Mouse (Mus musculus) right cerebral cortex, postnatal 10 days (tissue): ENCODE measurements around the gene Fam189a1.

Experiments
- DNase-seq, 2 experiments: peaks; one replicate each; pipeline ENCODE4 v3.0.0; 2021; ENCODE audit warnings: low spot score in 2 of 2

The Fam189a1 gene

DNA sequence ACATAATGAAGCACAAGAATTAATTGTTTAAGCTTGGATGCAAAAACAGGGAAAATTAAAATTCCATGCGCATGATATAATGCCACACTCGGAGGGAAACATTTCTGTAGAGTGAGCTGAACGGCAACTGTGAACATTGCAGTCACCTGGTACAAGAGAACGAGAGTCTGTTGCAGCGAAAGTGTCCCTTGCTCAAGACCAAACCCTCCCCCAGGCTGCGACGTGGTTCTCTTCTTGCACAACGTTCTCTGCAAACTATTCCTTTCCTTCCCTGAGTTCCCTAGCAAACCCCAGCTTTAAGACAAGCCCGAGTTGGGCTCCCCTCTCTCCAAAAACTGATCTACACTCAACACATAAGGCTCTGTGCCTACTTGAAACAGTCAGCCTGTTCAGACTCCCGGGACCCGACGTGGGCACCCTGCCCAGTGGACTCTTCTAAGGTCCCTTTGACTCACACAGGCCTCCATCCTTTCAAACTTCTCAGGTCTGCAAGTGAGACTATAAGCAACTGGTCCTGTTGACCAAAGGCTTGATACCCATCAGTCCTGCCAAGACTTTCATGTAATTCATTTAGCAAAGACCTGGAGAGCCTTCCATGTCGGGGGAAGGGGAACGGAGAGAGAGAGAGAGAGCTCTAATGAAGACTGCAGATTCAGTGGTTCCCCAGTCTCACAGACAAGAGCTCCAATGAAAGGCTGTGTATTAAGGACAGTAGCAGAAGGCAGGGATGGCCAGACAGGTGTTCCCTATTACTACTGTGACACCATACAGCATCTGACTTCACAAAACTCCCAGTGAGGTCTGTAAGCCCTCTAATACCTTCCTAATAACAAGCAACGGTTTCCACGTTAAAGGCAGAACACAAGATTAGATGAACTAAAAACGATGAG lies 51.9 kb downstream of the Fam189a1 start:
- peak in 1 of 2 experiments; percentile 44 for DNase-seq

DNA sequence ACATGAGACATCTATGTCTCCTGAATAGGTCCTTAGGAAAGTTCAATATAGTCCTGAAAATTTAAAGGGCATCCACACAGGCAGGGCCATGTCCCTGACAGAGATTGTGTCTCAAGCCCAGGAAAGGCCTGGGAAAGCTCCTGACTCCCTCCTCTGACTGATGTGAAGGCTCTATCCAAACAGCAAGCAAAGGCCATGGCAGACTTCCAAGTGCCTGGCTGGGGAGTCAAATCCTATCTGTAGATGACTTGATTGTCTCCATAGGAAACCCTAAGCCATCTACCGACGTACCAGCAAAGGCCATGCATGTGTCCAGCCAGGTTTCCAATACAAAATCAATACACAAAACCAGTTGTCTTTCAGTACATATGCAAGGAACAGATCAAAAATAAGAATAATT lies 54.7 kb downstream of the Fam189a1 start:
- no peak for DNase-seq

DNA sequence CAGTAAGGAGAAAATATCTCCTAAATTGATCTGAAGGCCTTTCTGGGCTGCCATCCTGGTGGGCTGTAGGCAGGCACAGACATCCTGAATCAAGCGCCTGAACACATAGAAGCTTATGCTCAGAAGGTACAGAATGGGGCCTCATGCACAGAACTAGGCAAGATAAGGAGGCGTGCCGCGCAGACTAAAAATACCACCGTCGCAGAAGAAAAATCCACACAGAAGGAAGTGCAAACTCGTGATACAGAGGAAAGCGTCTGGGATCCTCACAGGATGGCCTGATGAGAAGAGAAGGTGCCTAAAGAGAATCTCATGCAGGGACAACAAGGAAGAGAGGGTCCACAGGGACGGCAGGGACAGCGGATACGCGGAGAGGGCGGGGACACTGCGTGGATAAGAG lies 58.7 kb downstream of the Fam189a1 start:
- DNase-seq, result peak; percentile 65 to 74

DNA sequence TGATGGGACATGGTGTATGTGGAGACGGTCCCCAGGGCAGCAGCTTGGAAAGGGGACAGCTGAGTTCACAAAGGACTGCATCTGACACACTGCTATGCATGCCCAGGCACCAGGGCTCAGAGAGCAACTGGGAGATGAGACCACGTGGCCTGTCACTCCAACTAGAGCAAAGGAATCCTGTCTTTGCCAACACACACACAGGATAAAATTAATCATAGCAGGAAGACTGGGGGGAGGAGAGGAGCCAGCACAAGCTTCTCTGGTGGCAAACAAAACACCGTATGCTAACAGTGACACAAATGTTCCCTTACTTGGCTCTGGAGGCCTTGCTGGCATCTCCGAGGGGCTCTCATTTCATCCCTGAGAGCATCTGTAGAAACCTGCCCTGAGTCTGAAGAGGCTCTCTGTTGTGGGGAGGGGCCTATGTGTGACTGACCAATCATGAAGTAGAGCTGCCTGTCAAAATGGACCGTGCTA lies 60.7 kb downstream of the Fam189a1 start:
- DNase-seq, result peak in 1 of 2 experiments; percentile 58

DNA sequence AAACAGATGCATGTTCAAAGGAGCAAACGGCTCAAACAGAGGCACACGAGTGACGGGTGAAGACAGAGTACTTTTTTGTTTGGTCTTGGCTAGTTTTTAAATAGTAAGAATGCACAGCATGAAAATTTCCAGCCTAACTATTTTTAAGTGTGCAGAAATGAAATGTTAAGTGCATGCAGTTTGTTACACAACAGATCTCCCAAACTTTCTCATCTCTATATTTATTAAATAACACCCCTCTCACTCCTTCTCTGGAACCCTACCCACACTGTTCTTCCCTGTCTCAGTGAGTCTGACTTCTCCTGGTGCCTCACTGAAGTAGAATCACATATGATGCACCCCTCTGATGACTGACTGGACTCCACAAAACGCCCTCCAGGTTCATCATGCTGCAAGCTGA lies 63.1 kb downstream of the Fam189a1 start:
- no peak for DNase-seq

DNA sequence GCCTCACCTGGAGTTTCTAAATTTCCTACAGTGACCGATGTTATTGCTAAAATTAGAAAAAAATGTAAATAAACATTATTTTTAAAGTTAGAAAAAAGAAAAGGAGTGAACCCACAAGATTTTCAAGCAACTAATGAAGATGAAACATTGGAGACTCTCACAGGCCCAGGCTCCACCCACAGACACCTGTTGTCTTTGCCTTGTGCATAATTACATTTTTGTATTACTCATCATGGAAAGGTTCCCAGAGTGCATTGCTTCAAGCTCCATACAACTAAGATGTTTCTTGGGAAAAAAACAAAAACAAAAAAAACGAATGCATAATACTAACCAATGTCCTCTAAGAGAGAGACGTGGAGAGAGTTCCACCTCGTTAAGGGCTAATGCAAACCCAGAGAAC lies 64.9 kb downstream of the Fam189a1 start:
- DNase-seq, result no peak

DNA sequence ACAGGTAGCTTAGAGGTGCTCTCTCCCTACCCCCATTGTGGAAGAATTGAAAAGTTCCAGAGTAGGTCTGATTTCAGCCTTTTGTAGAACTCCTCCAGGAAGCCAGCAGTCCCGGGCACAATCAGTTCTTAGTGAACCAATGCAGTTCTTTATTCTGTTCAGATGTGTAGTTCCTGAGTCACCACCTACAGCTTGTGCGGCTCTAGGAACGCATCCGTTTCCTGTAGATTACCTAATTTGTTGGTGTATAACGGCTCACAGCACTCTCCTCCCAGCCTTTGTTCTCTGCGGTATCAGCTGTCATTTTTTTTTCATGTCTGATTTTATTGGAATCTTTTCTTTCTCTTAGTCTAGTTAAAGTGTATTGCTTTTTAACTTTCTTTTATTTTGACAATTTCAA lies 70.4 kb downstream of the Fam189a1 start:
- no peak for DNase-seq

DNA sequence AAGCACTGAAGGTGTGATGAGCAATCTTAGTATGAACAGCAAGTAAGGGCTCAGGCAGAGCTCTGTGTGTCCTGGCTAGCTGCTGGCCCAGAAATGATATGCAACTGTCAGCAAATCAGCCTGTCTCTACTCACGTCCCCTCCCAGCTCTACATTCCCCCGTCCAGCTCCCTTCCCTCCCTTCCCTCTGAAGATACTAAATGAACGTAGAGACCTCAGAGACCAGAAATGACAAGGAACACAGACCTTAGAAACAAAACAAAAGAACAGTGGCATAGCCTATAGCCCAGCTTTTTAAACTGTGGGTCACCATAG lies 73.6 kb downstream of the Fam189a1 start:
- no peak for DNase-seq

DNA sequence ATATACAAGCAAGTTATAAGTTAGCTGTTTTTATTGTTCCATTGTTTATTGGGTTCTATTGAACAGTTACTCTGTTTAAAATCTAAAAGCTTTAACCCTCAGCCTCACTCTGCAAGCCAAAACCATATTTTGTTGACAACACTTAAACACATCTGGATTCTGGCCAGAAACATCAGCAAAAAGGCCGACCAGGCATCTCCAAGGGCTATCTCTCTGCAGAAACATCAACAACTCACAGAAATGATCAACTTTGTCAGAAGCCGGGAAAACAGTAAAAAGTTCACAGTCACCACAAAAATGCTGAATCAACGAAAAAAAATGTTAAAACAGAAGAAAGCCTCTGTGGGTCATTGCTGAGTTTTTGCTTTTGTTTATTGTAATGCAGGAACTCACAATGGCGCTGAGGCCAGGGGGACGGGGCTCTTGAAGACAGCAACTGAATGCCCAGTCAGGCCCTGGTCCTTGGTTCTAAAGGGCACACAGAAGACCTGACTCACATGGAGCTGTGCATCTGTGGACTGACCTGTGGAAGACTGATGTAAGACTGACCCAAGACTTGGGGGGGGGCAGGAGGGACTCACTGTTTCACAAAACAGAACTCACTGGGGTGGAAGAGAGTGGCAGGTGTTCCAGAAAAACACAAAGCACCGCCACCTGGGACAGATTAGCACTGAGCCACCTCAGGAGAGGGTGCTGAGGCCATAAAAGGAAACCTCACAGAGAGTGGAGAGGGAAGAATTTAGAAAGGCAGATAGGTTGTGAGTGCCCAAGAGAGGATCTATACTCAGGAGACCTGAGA lies 74.2 kb downstream of the Fam189a1 start:
- DNase-seq, result no peak

DNA sequence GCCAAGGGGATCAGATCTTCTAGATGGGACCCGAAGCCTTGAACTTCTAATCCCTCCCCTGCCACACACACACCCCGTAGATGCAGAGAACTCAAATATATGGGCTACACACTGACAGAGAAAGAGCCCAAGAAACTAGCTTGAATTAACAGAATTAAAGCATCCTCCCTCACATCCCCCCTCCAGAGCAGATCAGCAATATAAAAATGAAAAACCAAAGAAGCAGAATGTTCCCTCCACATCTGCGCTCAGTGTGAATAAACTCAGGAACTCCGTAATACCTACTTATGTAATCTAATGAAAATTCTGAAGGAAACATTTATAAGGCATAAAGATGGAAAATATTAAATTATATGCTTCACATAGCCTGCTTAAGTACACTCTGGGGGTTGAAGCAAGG lies 80.2 kb downstream of the Fam189a1 start:
- DNase-seq, result no peak

DNA sequence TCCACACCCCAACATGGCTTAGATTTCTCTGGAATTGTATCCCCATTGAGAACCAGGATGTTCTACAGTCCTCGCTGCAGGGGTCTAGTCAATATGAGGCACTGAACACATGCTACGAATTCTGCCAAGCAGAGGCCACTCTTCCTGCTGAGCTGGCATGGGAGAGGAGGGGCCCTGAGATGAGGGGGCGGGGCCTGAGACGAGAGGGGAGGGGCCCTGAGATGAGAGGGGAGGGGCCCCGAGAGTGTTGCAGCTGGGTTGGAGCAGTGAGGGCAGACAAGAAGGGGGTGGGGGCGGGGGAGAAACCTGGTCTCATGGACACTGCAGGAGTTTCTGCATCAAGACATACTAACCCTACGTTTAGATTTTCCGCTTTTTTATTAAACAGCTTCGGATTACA lies 82.2 kb downstream of the Fam189a1 start:
- no peak for DNase-seq

DNA sequence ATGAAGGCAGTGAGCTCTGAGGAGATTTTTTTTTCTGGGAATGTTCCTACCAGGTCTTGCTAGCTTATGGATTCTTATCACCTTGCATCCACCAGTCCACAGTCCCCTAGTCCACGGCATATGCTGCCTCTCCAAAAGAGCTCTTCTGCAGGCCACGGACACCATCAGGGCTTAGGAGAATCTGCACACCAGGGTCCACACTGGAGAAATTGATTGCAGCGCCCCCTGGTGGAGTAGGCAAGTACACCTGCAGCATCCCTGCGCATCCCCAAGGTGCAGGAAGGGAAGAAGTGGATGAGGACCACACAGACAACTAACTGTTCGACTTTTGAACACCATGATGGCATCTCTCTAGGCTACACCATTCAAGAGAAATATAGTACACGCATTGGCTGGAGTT lies 82.8 kb downstream of the Fam189a1 start:
- peak; percentile 65 to 81 for DNase-seq

DNA sequence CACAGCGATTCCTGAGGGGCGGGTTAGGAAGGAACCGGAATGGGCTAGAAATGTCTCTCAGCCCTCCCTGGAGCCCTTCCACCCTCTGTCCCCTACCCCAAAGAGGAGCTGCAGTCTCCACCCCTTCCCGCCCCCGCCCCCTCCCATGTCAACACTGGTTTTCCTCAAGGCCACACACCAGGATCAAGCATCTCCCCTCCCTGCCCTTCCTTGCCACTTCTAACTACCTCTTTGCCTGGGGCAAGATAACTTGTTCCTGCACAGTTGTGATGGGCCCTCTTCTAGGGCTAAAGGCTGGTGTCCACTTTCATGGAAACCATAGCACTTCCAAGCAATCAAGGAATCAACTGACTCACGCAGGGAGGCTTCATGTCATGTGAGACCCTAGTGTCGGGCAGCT lies 90.2 kb downstream of the Fam189a1 start:
- no peak for DNase-seq

DNA sequence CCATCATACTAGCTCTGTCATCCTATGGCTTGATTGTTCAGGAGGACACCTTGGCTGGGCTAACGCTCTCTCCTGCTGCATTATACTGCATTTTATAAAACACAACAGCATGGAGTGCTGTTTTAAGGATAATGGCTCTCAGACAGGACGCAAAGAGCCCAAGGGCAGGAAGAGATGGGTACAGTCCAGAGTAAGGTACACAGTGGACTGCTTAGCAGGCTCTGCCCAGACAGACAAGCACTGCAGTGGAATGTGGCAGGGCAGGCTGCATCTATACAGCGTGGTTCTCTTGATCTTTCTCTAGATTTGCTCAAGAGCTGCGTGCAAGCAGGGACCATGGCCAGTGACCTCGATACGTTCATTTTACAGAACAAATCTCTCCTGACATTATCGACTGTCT lies 90.9 kb downstream of the Fam189a1 start:
- no peak for DNase-seq

DNA sequence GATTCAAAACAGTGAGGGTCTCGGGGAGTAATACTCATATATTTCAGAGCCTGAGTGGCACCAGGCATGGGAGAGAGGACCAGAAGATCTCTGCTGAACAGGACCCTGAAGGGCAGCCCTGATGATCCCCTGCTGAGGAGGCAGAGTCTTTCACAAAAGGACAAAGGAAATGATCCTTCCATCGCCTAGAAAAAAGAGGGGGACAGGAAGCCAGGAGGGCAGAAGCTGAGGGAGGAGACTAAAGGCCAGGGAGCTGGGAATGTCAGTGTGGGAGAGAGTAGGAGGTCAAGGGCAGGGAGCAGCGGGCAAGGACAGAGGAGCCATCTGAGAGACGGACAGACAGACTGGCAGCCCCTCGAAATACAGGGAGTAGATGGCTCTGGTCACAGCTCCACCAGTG lies 91.7 kb downstream of the Fam189a1 start:
- DNase-seq, result no peak

DNA sequence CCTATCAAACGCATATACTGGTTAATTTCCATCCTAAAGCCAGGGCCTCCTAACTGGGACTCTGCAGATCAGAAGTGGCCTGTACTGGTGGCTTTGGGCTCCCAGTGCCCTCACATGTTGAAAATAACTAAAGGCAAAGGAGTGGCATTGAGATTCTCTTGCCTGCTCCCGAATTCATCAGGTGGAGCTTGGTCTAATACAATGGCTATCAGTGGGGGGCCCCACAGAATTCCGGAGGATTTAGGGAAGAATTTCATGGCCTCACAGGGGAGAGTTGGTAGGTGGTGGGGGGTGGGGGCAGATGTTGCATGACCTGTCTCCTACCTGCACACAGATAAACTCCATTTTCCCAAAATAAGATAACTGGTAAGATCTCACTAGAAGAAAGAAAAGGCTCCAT lies 92.3 kb downstream of the Fam189a1 start:
- DNase-seq, result no peak

DNA sequence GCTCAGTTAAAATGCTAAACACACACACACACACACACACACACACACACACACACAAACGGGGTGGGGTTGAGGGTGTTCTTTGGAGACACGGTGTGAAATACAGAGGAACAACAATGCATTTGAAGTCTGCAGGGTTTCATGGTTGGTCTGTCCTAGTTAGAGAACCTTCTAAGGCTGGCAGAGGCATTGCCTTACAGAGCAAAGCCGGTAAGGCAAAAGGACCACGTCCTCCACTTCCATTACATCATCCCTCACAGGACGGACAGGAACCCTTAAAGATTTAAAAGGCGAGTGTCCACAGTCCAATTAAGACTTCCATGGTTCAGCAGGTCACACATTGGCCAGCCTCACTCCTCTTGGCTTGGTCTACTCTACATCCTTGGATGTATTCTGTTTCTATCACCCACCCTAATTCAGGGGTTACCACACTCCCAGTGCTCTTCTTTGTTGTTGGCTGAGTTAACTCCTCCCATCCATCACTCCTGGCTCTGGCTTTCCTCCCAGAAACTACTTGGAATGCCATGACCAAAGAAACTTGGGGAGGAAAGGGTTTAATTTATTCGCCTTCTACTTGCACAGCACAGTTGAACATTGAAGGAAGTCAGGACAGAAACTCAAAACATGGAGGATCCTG lies 96.1 kb downstream of the Fam189a1 start:
- no peak for DNase-seq

DNA sequence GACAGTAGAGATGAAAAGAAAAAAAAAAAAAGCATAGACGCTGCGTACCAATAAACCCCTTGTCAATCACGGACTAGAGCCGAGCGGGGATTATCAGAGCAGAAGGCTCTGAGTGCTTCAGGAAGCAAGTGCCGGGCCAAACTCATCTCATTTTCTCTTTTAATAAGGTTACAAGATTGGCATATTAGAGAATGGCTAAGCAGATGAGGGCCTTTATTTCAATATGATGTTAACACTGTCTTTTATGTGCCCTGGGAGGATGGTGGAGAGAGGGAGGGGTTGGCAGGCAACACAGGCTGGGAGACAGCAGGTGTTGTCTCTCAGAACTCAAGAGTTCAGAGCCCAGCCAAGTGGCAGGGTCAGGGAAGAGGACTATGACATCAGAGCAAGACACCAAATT lies 99.5 kb downstream of the Fam189a1 start:
- no peak for DNase-seq

DNA sequence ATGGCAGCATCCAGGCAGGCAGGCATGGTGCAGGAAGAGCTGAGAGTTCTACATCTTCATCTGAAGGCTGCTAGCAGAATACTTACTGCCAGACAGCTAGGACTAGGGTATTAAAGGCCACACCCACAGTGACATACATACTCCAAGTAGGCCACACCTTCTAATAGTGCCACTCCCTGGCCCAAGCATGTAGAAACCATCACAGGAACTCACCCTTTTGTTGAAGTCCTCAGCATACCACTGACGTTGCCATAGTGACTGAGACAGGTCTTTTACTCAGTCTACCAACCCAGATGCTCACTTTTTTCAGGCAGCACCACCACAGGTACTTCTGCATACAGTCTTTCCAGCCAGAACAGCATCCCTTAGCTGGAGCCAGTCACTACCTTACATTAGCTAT lies 104.4 kb downstream of the Fam189a1 start:
- DNase-seq, result no peak

DNA sequence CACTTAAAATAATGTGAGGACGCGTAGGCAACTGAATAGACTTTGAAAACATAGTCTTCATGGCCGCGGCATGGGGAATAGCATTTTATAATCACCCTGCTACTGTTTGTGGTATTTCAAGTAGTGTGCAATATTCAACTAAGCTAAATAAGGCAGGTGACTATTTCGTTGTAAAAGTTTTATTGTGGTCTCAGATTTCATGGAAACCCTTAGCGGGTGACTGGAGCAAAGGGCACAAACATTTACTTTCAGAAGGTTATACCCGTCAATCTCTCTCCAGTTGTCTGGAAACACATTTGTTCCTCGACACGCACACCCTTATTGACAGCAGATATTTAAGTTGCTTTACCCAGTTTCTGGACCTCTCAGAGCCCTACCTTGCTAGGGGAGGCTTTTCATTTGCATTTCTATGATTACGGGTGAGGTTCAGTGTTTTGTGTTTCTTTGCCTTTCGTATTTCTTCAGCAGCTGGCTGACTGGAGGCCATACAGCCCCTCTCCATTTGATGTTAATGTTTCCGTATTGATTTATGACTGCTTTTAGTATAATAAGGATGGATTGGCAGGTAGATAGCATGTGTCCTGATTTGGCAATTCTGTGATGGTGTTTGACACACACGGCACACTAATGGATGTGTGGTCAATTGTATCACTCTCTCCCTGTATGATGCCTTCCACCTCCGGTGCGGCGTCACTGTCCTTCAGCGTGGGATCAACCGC lies 107.0 kb downstream of the Fam189a1 start:
- no peak for DNase-seq

DNA sequence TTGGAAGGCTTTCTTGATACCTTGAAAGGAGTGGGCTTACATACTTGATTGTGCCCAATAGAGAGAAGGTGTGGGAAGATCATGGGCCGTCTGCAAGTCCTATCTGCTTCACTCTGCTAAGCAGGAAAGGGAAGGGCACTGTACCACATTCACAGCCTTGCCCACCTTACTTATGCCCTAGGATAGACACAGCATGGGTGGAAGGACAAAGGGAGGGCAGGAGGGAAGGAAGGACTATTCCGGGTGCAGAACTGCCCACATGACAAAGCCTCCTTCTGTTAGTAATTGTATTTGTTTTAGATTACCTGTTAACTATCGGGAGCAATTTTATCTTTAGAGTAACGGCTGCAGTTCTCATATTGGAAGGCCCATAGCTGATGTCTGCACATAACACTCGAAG lies 108.7 kb downstream of the Fam189a1 start:
- DNase-seq, result no peak

DNA sequence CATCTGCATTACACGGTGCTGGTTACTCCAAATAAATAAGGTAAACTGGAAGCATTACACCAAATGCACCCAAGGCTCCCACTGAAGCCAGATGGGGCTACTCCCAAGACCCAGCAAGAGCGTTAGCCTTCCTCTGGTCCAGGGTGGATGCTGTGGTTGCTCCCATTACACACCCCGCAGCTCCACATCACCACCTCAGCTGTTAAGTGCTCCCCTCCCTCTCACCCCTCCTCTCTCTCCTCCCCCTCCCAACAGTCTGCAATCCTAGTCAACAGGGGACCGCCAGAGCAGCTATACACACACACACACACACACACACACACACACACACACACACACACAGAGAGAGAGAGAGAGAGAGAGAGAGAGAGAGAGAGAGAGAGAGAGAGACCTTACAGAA lies 109.7 kb downstream of the Fam189a1 start:
- DNase-seq, result no peak
